Mouse (Mus musculus) hindbrain, embryonic 15.5 days (tissue): Measurements from ENCODE around the gene Rgl1. TPM values are rescaled to one million over a fixed set of nuclear protein-coding genes. Genes with fewer than 3 reads are reported as not detected.
A peak's percentile ranks its signal among the peaks of the same experiment; 100 is the strongest.

Source experiments
- ATAC-seq: fragments of 200-750 bp; cut with Nextera tagmentation; 2 replicates; pipeline ENCODE4 v1.8.0; 2017; ENCODE audit warnings: low read depth, moderate number of reproducible peaks, moderate TSS enrichment; ENCODE audit not compliant: low FRiP score
- H3K27ac ChIP-seq: fragments of 300-500 bp; sonication (generic); replicated peaks from 2 replicates; pipeline ENCODE4 v1.5.1; 2015; ENCODE audit warnings: mild to moderate bottlenecking, inconsistent platforms
- H3K27me3 ChIP-seq: fragments of 300-500 bp; sonication (generic); 2 replicates; pipeline ENCODE4 v1.6.1; 2015; ENCODE audit warnings: control low read depth, inconsistent platforms
- H3K36me3 ChIP-seq: fragments of 300-500 bp; sonication (generic); 2 replicates; pipeline ENCODE4 v1.6.1; 2015; ENCODE audit warnings: control low read depth, inconsistent platforms
- H3K4me1 ChIP-seq: fragments of 300-500 bp; sonication (generic); replicated peaks from 2 replicates; pipeline ENCODE4 v1.6.1; 2015; ENCODE audit warnings: control low read depth, inconsistent platforms
- H3K4me2 ChIP-seq: fragments of 300-500 bp; sonication (generic); 2 replicates; pipeline ENCODE4 v1.6.1; 2015; ENCODE audit warnings: moderate library complexity, mild to moderate bottlenecking, inconsistent platforms
- H3K4me3 ChIP-seq: fragments of 300-500 bp; sonication (generic); 2 replicates; pipeline ENCODE4 v1.5.1; 2015; ENCODE audit warnings: mild to moderate bottlenecking, inconsistent platforms
- H3K9ac ChIP-seq: fragments of 300-500 bp; sonication (generic); 2 replicates; pipeline ENCODE4 v1.6.1; 2015; ENCODE audit warnings: inconsistent platforms
- H3K9me3 ChIP-seq: fragments of 300-500 bp; sonication (generic); 2 replicates; pipeline ENCODE4 v1.6.1; 2016; ENCODE audit warnings: control low read depth, inconsistent platforms
- WGBS: fragments of 180-500 bp; shearing (Covaris S2); methylation state at CpG from one replicate; pipeline ENCODE4 v1.1.7; 2015; 5-methylcytosine and 5-hydroxymethylcytosine counted together
- polyA plus RNA-seq: library from polyadenylated mRNA; unstranded; fragments of >200 nt; fragmentation: Nextera tagmentation; extraction: Ambion mirVana; gene quantifications from 2 replicates; pipeline ENCODE4 v1.2.1, GENCODE M21; 2015

Gene Rgl1
- 18.9 and 19.5 TPM in 2 replicates for polyA plus RNA-seq

GRCm38 (mm10) chr1:152766032-152766772 lies at the start of gene Rgl1, which contains the start of gene Arpc5:
Gene Rgl1, minus strand, starts transcription at chr1:152766351.
Gene Arpc5, plus strand, starts transcription at chr1:152766542.
- Histone ChIP-seq H3K4me1 (peaks cover 31% of the 10 kb centered on the region), H3K27me3 (no peaks in the 10 kb centered on the region), H3K36me3 (peaks cover 7% of the 10 kb centered on the region), H3K4me2 (peak within 1 kb of the TSS; percentile 92), H3K9ac (peak within 1 kb of the TSS; percentile 92), H3K27ac (peak within 1 kb of the TSS; percentile 91), H3K9me3 (no peaks in the 10 kb centered on the region), H3K4me3 (peak within 1 kb of the TSS; percentile 99)
- WGBS, result under 1% methylated on average over 86 of the region's 86 CpGs
- ATAC-seq, result peak; percentile 97

- no peak overlapping the region for H3K4me3 ChIP-seq
- WGBS, result 33% methylated on average over 7 of the region's 7 CpGs
- peaks cover 35% of the 10 kb centered on the region for H3K4me1 ChIP-seq
- H3K27ac ChIP-seq, result no peak overlapping the region; the same call in 1 of the 2 replicates
- no peaks in the 10 kb centered on the region for H3K9me3 ChIP-seq
- no peak overlapping the region for H3K4me2 ChIP-seq
- peak; percentile 84 for ATAC-seq
- H3K9ac ChIP-seq, result no peak overlapping the region
- H3K27me3 ChIP-seq, result no peaks in the 10 kb centered on the region
- H3K36me3 ChIP-seq, result no peaks in the 10 kb centered on the region
Observed at GRCm38 (mm10) chr1:152815265-152815701, 49.1 kb upstream of the Rgl1 start.

GRCm38 (mm10) chr1:152810533-152811439 lies 44.6 kb upstream of the Rgl1 start:
- no peaks in the 10 kb centered on the region for H3K9me3 ChIP-seq
- no peak overlapping the region for H3K9ac ChIP-seq
- ATAC-seq, result no peak
- H3K27me3 ChIP-seq, result no peaks in the 10 kb centered on the region
- no peak overlapping the region for H3K4me3 ChIP-seq
- no peak overlapping the region for H3K27ac ChIP-seq
- peaks cover 11% of the 10 kb centered on the region for H3K4me1 ChIP-seq
- H3K36me3 ChIP-seq, result no peaks in the 10 kb centered on the region
- WGBS, result 51% methylated on average over 13 of the region's 13 CpGs
- no peak overlapping the region for H3K4me2 ChIP-seq

GRCm38 (mm10) chr1:152809541-152810252 lies 43.5 kb upstream of the Rgl1 start:
- WGBS, result 39% methylated on average over 8 of the region's 8 CpGs

GRCm38 (mm10) chr1:152808392-152808680 lies 42.2 kb upstream of the Rgl1 start:
- 95% methylated on average over 2 of the region's 2 CpGs for WGBS
- ATAC-seq, result no peak
- no peak overlapping the region for H3K4me2 ChIP-seq
- no peaks in the 10 kb centered on the region for H3K9me3 ChIP-seq
- no peaks in the 10 kb centered on the region for H3K36me3 ChIP-seq
- H3K4me1 ChIP-seq, result no peaks in the 10 kb centered on the region
- no peak overlapping the region for H3K27ac ChIP-seq
- no peak overlapping the region for H3K4me3 ChIP-seq
- H3K27me3 ChIP-seq, result no peaks in the 10 kb centered on the region
- H3K9ac ChIP-seq, result no peak overlapping the region

More at GRCm38 (mm10) chr1:152809541-152810252, 43.5 kb upstream of the Rgl1 start:
- Histone ChIP-seq H3K27ac (no peak overlapping the region), H3K27me3 (no peaks in the 10 kb centered on the region), H3K36me3 (no peaks in the 10 kb centered on the region), H3K4me1 (peaks cover under 1% of the 10 kb centered on the region; the same call in 1 of the 2 replicates), H3K4me2 (no peak overlapping the region), H3K4me3 (no peak overlapping the region), H3K9me3 (no peaks in the 10 kb centered on the region), H3K9ac (no peak overlapping the region)
- 0 out of 2 replicates have a peak, but pooled peaks have one; percentile 54 for ATAC-seq

- H3K9me3 ChIP-seq, result no peaks in the 10 kb centered on the region
- 84% methylated on average over 18 of the region's 18 CpGs for WGBS
- no peak overlapping the region for H3K4me3 ChIP-seq
- H3K9ac ChIP-seq, result no peak overlapping the region
- no peak overlapping the region for H3K27ac ChIP-seq
- no peaks in the 10 kb centered on the region for H3K4me1 ChIP-seq
- H3K36me3 ChIP-seq, result no peaks in the 10 kb centered on the region
- no peak for ATAC-seq
- no peak overlapping the region for H3K4me2 ChIP-seq
- no peaks in the 10 kb centered on the region for H3K27me3 ChIP-seq
Observed at GRCm38 (mm10) chr1:152807619-152808391, 41.7 kb upstream of the Rgl1 start.

GRCm38 (mm10) chr1:152804907-152805306 lies 38.8 kb upstream of the Rgl1 start:
- 82% methylated on average over 6 of the region's 6 CpGs for WGBS
- Histone ChIP-seq H3K27ac (no peak overlapping the region), H3K4me2 (no peak overlapping the region), H3K9me3 (no peaks in the 10 kb centered on the region), H3K4me1 (peaks cover 1% of the 10 kb centered on the region; the same call in 1 of the 2 replicates), H3K9ac (no peak overlapping the region), H3K36me3 (no peaks in the 10 kb centered on the region), H3K27me3 (no peaks in the 10 kb centered on the region), H3K4me3 (no peak overlapping the region)
- no peak for ATAC-seq

- no peak overlapping the region for H3K4me3 ChIP-seq
- H3K36me3 ChIP-seq, result no peaks in the 10 kb centered on the region
- H3K9ac ChIP-seq, result no peak overlapping the region
- no peak overlapping the region for H3K27ac ChIP-seq
- no peaks in the 10 kb centered on the region for H3K27me3 ChIP-seq
- no peak overlapping the region for H3K4me2 ChIP-seq
- H3K4me1 ChIP-seq, result peaks cover 5% of the 10 kb centered on the region; the same call in 1 of the 2 replicates
- 81% methylated on average over 13 of the region's 13 CpGs for WGBS
- no peaks in the 10 kb centered on the region for H3K9me3 ChIP-seq
- ATAC-seq, result no peak
Observed at GRCm38 (mm10) chr1:152800633-152801176, 34.6 kb upstream of the Rgl1 start.

GRCm38 (mm10) chr1:152799897-152800296 lies 33.7 kb upstream of the Rgl1 start, which contains the start of gene Ncf2:
Gene Ncf2, plus strand, starts transcription at chr1:152800194.
- H3K9me3 ChIP-seq, result no peaks in the 10 kb centered on the region
- 0 out of 2 replicates have a peak within 1 kb of the TSS, but pooled peaks have one; percentile 4 for H3K27ac ChIP-seq
- ATAC-seq, result peak; percentile 74; the same call in 1 of the 2 replicates
- whole genome bisulfite sequencing, result 9% methylated on average over 2 of the region's 2 CpGs
- H3K4me3 ChIP-seq, result no peak within 1 kb of the TSS
- no peaks in the 10 kb centered on the region for H3K36me3 ChIP-seq
- peaks cover 5% of the 10 kb centered on the region; the same call in 1 of the 2 replicates for H3K4me1 ChIP-seq
- H3K27me3 ChIP-seq, result no peaks in the 10 kb centered on the region
- H3K4me2 ChIP-seq, result no peak within 1 kb of the TSS
- H3K9ac ChIP-seq, result no peak within 1 kb of the TSS

GRCm38 (mm10) chr1:152798125-152798524 lies 32.0 kb upstream of the Rgl1 start:
- Histone ChIP-seq H3K4me3 (no peak overlapping the region), H3K9ac (no peak overlapping the region), H3K27ac (no peak overlapping the region), H3K4me1 (peaks cover 6% of the 10 kb centered on the region), H3K27me3 (no peaks in the 10 kb centered on the region), H3K4me2 (no peak overlapping the region), H3K36me3 (no peaks in the 10 kb centered on the region), H3K9me3 (no peaks in the 10 kb centered on the region)
- 85% methylated on average over 9 of the region's 9 CpGs for WGBS
- ATAC-seq, result no peak
